In the genomic region with DNA sequence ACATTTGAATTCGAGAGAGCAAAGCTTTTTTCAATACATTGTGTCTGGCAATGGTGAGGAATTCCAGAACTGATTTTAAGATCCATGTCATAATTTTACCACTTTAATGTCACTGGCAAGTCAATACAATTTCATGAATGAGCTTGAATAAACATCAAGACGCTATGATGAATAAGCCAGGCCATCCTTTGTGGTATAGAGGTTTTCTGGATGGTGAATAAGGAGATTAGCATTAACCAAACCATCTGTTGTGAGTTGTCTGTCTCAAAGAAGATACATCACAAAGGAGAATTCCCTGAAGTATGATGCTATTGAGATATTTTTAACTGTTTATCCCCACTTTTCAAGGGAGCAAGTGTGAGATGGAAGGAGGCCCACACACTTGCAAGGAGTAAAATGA, we compare ENCODE assay signal across 22 mouse cellular contexts.
"Had no signal": no experiment of that assay in that cellular context is flagged by ENCODE, and none has a peak within 500 bp of the region (broad histone marks: within the 10 kb centered on the region; RNA-seq: fewer than 3 reads in every experiment).

No protein-coding gene starts in this region.

- H3K36me3 ChIP-seq: limb, embryonic 12.5 days; liver, embryonic 12.5 days; liver, embryonic 15.5 days; lung, embryonic 15.5 days; midbrain, embryonic 13.5 days; neural tube, embryonic 13.5 days had no signal

- DNase-seq: kidney, adult 2 months; kidney, postnatal 25 days; layer of hippocampus, postnatal 36 days; liver; lung, adult 18-20 months; lung, postnatal 10 days; lung, postnatal 36 days; thymus, adult 2 months; thymus, postnatal 14 days; thymus, postnatal 4 days had no signal

- H3K27me3 ChIP-seq: limb, embryonic 12.5 days; liver, embryonic 12.5 days; liver, embryonic 15.5 days; lung, embryonic 15.5 days; megakaryocyte, embryonic 14.5 days; midbrain, embryonic 13.5 days; neural tube, embryonic 13.5 days had no signal

- H3K9me3 ChIP-seq: limb, embryonic 12.5 days; liver, embryonic 12.5 days; liver, embryonic 15.5 days; lung, embryonic 15.5 days; megakaryocyte, embryonic 14.5 days; midbrain, embryonic 13.5 days; neural tube, embryonic 13.5 days had no signal

- H3K9ac ChIP-seq: limb, embryonic 12.5 days; liver, embryonic 12.5 days; liver, embryonic 15.5 days; lung, embryonic 15.5 days; midbrain, embryonic 13.5 days; neural tube, embryonic 13.5 days had no signal

- H3K27ac ChIP-seq: kidney, postnatal 0 days; left cerebral cortex, adult 2 months; limb, embryonic 12.5 days; liver, embryonic 12.5 days; liver, embryonic 15.5 days; lung, embryonic 15.5 days; midbrain, embryonic 13.5 days; neural tube, embryonic 13.5 days; stomach, postnatal 0 days had no signal

- H3K4me3 ChIP-seq: left cerebral cortex, adult 2 months; limb, embryonic 12.5 days; liver, embryonic 12.5 days; liver, embryonic 15.5 days; lung, embryonic 15.5 days; megakaryocyte, embryonic 14.5 days; midbrain, embryonic 13.5 days; myocyte; neural tube, embryonic 13.5 days had no signal

- H3K4me1 ChIP-seq: limb, embryonic 12.5 days; liver, embryonic 12.5 days; liver, embryonic 15.5 days; lung, embryonic 15.5 days; megakaryocyte, embryonic 14.5 days; neural tube, embryonic 13.5 days had no signal

- H3K4me2 ChIP-seq: limb, embryonic 12.5 days; liver, embryonic 12.5 days; liver, embryonic 15.5 days; lung, embryonic 15.5 days; midbrain, embryonic 13.5 days; neural tube, embryonic 13.5 days had no signal

- ATAC-seq: intestine, postnatal 0 days; liver, embryonic 12.5 days; midbrain, embryonic 13.5 days had no signal
